Mouse (Mus musculus): ENCODE measurements around the gene Gpc4. TPM values are rescaled to one million over a fixed set of nuclear protein-coding genes. Genes with fewer than 3 reads are reported as not detected.

The Gpc4 gene
- total RNA-seq (2023): 10 to 100 TPM; 11.1 to 14.1 TPM

DNA sequence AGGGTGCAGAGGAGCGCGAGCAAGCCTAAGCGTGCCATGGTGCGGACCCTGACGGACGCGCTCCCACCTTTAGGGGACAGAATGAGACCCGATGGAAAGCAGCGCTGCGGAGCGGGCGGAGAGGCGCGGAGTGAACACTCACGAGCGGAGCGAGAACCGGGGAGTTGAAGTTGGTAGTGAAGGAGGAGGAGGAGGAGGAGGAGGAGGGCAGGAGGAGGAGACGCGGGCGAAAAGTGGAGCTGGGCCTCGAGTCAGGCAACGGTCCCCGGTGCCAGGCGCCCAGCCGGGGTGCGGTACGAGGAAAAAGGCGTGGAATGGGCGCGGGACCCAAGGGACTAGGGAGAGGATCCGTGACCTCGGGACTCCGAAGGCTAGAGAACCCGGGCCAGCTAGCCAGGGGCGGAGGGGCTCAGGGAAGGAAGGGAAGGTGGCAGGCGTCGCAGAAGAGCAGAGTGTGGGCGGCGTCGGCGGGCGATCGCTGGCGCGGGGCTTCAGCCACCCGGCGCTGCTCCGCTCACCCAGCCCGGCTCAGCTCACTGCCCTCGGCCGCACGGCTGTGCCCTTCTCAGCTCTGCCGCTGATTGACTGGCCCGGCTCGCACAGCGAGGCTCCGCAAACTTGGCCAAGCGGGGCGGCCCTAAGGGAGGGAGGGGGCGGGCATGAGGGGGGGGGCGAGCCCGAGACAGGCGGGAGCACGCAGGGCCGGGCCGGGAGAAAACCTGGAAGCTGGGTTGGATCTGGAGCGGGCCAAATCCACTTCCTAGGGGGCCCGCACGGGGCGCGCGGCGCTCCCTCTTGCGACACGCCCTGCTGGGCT is at the start of gene Gpc4:
Gene Gpc4, minus strand, starts transcription at position 515 of the 817 bp plus-strand sequence.

Other genes with a start within 250 kb of the Gpc4 start
- gene 1700080O16Rik, start 192.5 kb downstream of the Gpc4 start, total RNA-seq (2023): not detected